Mouse (Mus musculus): ENCODE results near the gene Hnrnpm.
"Not testable (repeated sequence)": the region's sequence is repeated elsewhere in the genome, so short reads cannot be mapped to it uniquely, and the experiment has no call there.

The Hnrnpm gene

GRCm38 (mm10) chr17:33686760-33687159, at the start of gene Hnrnpm:
Gene Hnrnpm, minus strand, starts transcription at chr17:33686860.
- DNase-seq = no peak

- not testable (repeated sequence) for DNase-seq
Measured at GRCm38 (mm10) chr17:33733526-33733925, 46.9 kb upstream of the Hnrnpm start.

DNA sequence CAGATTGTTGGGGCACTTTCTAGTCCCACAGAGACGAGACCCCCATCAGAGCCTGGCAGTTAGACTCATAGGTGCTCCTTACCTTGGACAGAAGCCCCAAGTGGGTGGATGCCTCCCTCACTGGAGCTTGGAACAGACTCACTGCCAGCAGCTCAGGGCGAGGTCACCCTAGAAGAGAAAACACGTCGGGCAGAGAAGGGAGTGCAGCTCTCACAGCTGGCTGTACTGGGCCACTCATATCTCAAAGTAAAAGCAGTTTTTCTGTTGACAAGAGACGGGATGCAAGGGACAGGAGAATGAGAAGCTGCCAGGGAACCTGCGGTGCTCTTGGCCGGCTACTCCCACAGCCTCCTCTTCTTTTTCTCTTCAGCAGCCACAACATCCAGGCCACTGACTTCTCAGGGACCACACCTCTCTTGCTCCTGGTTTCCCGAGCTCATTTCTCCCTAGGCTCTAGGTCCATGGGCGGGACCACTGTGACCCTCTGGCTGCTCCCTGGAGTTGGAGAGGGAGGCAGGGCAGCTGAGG, 46.0 kb upstream of the Hnrnpm start:
- not testable (repeated sequence) for DNase-seq

GRCm38 (mm10) chr17:33729215-33729614, 42.6 kb upstream of the Hnrnpm start:
- no peak for DNase-seq

GRCm38 (mm10) chr17:33728396-33728795, 41.7 kb upstream of the Hnrnpm start:
- no peak for DNase-seq

DNA sequence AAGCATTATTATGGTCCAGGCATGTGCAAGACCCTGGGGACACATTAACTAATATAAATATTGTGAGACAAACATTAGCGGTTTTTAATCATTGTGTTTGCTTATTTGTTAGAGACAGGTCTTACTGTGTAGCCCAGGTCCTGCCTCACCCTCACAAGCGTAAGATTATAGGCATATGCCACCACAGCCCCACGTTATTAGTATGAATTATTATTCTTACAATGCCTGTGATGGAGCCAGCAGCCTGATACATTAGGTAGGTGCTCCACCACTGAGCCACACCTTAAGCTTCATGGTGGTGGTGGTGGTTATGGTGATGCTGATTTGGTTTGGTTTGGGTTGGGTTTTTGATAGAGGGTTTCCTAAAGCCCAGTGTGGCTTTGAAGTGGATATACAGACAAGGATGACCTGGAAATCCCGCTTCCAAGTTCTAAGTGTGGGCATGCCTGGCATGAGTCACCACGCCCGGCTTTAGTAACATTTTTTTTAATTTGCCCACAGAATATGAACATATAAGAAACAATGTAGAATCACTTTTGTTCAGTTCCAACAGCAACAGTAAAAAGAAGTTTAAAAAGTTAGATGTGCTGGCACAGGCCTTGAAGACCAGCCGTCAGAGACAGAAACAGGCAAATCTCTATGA, 33.2 kb upstream of the Hnrnpm start:
- DNase-seq = no peak

DNA sequence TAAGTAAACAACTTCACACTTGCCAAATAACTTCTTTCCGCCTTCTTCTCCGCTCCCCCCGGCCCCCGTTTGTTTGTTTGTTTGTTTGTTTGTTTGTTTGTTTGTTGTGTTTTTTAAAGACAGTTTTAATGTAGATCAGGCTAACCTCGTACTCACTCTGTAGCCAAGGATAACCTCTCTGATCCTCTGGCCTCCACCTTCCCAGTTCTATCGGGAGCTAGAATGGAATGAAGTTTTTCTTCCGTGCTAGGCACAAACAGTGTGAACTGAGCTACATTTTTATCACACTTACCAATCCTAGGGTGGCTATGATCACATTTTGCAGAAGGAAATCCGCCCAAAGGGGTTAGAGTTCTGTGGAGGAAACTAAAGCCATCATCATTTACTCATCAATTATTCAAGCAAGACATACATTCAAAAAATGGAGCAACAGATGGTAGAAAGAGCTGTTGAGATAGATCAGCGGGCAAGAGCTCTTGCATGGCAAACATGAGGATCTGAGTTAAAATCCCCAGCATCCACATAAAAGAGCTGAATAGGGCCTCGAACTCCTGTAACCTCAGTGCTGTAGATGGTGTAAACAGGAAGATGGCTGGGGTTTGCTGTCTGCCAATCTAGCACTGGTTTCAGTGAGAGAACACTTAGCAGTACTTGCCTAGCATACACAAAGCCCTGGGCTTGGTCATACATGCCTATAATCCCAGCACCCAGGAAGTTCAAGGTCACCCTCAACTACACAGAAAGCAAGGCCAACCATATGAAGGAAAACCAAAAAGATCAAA, 32.5 kb upstream of the Hnrnpm start:
- no peak for DNase-seq

- peak; percentile 98 for DNase-seq
Measured at GRCm38 (mm10) chr17:33718384-33718881, 31.8 kb upstream of the Hnrnpm start, which contains the start of gene March2. Gene March2, minus strand, starts transcription at chr17:33718670.

DNA sequence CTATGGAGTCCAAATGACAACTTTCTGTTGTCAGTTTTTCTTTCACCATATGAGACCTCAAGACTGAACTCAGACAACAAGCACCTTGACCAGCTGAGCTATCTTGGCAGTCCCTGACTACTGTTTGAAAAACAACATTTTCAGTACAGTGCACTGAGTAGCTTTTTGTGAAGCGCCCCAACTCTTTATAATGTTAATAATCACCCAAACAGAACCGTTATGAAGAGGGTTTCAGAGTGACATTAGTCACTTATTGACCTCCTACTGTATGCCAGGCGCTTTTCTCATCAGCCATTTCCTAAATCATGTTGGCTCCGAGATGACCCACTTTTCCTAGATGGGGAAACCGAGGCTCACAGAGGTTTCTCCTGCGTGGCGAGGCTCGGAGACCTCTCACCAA, 31.3 kb upstream of the Hnrnpm start:
- DNase-seq = no peak

GRCm38 (mm10) chr17:33717246-33717645, 30.6 kb upstream of the Hnrnpm start:
- DNase-seq = no peak

GRCm38 (mm10) chr17:33714779-33715178, 28.1 kb upstream of the Hnrnpm start:
- no peak for DNase-seq

- DNase-seq = no peak
Measured at GRCm38 (mm10) chr17:33713271-33713670, 26.6 kb upstream of the Hnrnpm start.

DNA sequence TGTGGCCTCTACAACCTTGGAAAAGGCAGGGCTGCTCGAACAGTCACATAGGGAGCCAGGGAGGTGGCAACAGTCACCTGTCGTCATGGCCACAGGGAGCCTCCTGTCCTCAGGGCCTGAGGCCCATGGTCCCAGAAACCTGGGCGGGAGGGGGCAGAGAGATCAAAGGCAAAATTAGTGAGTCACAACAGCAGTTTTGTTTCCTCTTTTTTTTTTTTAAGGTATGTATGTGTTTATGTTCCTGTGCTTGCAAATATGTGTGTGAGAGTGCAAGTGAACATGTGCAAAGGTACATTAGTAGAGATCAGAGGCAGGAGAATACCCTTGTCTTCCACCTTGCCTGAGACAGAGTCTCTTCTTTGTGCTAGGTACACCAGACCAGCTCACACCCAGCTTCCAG, 23.2 kb upstream of the Hnrnpm start:
- no peak for DNase-seq

DNA sequence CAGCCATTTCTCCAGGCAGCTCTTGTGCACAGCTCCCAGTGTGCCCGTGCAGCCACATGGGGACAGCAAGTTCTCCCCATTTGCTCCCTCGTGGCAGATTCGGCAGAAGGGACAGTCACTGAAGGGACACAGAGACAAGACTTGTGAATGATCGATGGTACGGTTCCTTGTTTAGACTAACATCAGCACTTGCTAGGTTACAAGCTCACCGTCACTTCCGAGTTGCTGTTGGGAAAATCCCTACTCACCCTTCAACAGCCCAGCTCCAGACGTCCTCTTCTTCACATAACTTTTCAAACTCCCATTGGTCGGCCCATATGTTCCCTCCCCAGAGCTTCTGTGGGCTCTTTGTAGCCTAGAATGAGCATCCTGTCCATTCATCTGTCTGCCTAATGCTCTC, 16.4 kb upstream of the Hnrnpm start:
- no peak for DNase-seq

DNA sequence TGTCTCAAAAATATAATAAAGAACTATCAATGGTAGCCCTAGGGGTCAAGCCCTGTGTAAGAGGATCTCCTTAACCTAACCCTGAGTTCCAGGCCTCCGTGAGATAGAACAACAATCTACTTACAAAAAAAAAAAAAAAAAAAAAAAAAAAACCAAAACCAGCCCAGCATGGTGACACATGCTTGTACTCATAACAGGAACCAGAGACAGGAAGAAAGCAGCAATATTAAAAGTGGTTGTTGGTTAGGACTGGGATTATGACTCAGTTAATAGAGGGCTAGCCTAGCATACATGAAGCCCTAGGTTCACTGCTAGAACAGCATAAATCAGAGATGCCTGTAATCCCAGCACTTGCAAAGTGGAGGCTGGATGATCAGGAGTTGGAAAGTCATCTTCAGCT, 15.5 kb upstream of the Hnrnpm start:
- no peak for DNase-seq

- no peak for DNase-seq
Measured at GRCm38 (mm10) chr17:33695471-33695870, 8.8 kb upstream of the Hnrnpm start.

- DNase-seq = peak; percentile 98
Measured at GRCm38 (mm10) chr17:33685249-33685653, 1.4 kb downstream of the Hnrnpm start.

GRCm38 (mm10) chr17:33684671-33685231, 1.9 kb downstream of the Hnrnpm start:
- peak; percentile 71 for DNase-seq

DNA sequence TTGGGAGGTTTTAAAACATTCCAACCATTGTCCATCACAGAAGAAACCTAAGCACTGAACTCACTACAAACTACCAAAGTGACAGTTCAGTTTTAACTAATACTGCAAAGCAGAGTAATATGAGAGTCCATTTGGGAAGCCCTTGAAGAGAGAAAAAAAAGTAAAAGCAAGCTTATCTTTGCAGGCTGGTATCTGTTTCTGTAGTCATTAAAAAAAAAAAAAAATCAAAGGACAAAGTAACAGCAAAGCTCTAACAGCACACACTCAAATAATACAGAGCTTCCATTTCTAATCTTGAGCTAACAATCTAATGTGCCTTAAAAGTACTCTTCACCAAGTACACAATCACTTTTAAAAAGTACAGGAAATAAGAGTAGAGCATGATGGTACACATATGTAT, 4.9 kb downstream of the Hnrnpm start:
- DNase-seq = no peak

DNA sequence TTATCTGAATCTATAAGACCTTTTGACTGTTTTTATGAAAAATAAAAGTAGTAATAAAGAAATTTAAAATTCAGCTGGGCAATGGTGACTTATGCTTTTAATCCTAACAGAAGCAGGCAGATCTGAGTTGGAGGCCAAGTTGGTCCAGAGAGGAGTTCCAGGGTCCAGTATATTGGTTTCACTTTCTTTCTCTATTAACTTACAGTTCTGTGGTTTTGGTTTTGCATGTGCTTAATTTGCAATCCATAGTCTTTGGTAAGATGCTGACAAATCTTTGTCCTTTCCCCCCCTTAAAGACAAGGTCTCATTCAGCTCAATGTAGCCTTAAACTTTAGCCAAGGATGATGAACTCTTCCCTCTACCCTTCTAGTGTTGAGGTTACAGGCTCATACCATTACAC, 7.9 kb downstream of the Hnrnpm start:
- no peak for DNase-seq

DNA sequence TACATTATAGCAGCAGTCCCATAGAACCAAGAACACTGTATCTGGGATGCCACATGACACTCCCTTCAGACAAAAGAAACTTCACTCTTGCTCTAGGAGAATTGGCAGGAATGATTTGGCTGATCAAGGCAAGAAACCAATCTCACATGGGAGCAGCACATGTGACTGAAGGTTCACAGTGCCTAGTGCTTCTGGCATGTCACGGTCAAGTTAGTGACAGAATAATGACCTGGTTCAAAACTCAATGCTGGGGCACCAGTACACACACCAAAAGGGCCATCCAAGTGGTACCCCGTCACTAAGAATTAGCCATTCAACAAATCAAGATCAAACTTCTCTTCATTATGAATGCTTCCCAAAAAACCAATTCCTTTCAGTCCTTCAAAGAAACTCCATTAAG, 10.6 kb downstream of the Hnrnpm start:
- no peak for DNase-seq

DNA sequence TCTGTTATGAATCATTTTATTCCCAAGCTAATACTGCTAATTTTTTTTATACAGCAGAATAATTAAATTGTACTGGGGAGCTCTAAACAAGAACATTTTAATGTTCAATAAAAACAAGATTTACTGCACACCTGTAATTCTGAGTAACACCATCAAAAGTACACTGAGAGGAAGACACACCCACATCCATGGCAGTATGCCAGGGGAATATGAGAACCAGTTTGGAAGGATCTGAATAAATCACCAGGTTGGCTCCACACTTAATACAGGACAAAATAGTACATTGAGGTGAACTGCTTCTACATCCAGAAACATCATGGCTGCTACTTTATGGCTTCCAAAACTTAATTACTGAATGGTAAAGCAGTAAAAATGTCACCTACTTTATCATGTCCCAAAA, 11.2 kb downstream of the Hnrnpm start:
- DNase-seq = no peak

DNA sequence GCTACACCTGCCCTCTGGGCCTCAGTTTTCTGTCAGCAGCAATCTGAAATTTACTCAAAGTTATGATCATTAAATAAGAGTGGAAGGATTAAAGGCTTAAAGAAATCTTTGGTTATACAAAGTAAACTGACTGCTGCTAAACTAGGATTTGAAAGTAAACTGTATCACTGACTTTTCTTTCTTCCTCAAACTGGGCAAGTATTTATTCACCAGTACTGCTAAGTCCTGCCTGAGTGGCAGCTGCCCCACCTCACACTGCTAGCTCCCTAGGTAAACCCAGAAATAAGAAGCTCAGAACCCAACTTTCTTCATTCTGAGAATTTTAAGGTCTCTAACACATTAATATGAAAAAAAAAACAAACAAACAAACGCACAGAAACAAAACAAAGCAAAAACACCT, 12.8 kb downstream of the Hnrnpm start:
- no peak for DNase-seq

DNA sequence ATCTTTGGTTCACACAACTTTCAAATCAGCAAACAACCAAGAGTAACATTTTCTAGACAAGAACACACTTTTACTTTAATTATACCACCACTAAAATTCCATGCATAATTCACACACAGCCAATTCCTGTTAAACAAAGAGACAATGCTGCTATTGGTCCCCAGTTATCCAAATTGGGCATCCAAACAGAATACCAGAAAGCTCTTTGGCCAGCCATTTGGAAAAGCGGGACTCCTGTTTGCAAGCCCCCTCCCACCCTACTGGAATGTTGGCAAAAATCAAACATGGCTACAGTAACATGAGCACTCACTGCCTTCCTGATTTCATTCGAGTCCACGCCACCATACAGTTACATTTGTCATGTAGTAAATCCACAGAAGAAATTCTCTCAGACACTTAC, 17.0 kb downstream of the Hnrnpm start:
- DNase-seq = no peak
